Mouse (Mus musculus) MEL (cell line): ENCODE results near the gene Mybpc2.

ENCODE experiments used
- CTCF ChIP-seq, 3 experiments: IDR thresholded peaks in 2 of 3; conservative IDR thresholded peaks in 1 of 3; 2 replicates each; pipeline ENCODE4 v1.5.1; 2011 to 2012; ENCODE audit warnings: low read length in 3 of 3, low read depth in 2 of 3, mild to moderate bottlenecking in 2 of 3, improper control_type of control experiment in 1 of 3, inconsistent platforms in 1 of 3, mixed read lengths in 1 of 3, moderate library complexity in 1 of 3; ENCODE audit not compliant: control insufficient read depth in 1 of 3, insufficient read depth in 1 of 3, poor library complexity in 1 of 3, severe bottlenecking in 1 of 3
- MAFK ChIP-seq: IDR thresholded peaks from 2 replicates; pipeline ENCODE4 v1.6.1; 2011; ENCODE audit warnings: low read depth, mild to moderate bottlenecking, low read length, improper control_type of control experiment, borderline replicate concordance
- POLR2A ChIP-seq, 2 experiments: IDR thresholded peaks; 2 replicates each; pipeline ENCODE4 v1.6.1; 2011 to 2012; ENCODE audit warnings: low read length in 2 of 2, mild to moderate bottlenecking in 2 of 2, control low read depth in 1 of 2, improper control_type of control experiment in 1 of 2, low read depth in 1 of 2, moderate library complexity in 1 of 2; ENCODE audit not compliant: control insufficient read depth in 1 of 2, insufficient read depth in 1 of 2, poor library complexity in 1 of 2

DNA sequence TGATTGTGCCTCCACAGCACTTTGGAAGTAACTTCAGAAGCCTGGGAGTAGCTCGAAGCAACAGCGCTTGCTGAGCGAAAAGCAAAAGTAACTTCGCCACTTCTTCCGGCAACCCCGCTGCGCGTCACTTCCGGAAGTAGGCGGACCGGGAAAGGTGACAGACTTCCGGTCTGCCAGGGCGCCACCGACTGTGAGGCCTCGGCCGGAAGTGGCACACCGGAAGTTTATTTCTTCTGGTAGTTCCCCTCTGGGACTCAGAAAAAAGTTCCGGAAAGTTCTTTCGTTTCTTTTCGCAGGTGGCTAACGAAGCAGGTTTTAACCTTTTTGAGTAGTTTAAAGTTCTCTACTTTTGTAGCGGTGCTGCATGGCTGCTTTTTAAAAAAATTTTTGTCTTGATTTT is 29.4 kb upstream of the Mybpc2 start, which contains the start of gene Nr1h2:
- TF ChIP-seq POLR2A (IDR thresholded peaks at IDR 0.05; ENCODE audit: control insufficient read depth in 1 of 2, insufficient read depth in 1 of 2, low read depth in 1 of 2, low read length in 2 of 2, poor library complexity in 1 of 2) (peak in 1 of 2 experiments; percentile 79; a peak in 3 of 4 replicates), MAFK (no peak), CTCF (IDR thresholded peaks at IDR 0.05 in 2 of 3, conservative IDR thresholded peaks at IDR 0.05 in 1 of 3; ENCODE audit: control insufficient read depth in 1 of 3, insufficient read depth in 1 of 3, low read depth in 2 of 3, low read length in 3 of 3, poor library complexity in 1 of 3, severe bottlenecking in 1 of 3) (no peak)
